Mouse (Mus musculus): ENCODE results near the gene Tlk2. TPM values are rescaled to one million over a fixed set of nuclear protein-coding genes. Genes with fewer than 3 reads are reported as not detected.

Gene Tlk2
- polyA plus RNA-seq, 1 experiment from 2014 or later: 17.5 TPM

- no peaks in the 10 kb centered on the region for H3K27me3 ChIP-seq (ENCODE audit: insufficient read depth, low read length)
- H3K9ac ChIP-seq (ENCODE audit: low read depth, low read length): peak overlapping the region; percentile 100
- TF ChIP-seq CTCF (IDR thresholded peaks at IDR 0.05; ENCODE audit: low read depth): no peak
- DNase-seq (ENCODE audit: low spot score): peak; percentile 47
- H3K4me3 ChIP-seq (replicated peaks; ENCODE audit: low read depth, low read length): peak overlapping the region; percentile 96
- H3K27ac ChIP-seq: peak overlapping the region; percentile 98
- peak overlapping the region; percentile 90 for H3K4me2 ChIP-seq (ENCODE audit: low read length)
- no peaks in the 10 kb centered on the region for H3K9me3 ChIP-seq (replicated peaks; ENCODE audit: low read length)
- peak; percentile 35 for ATAC-seq (replicated peaks; ENCODE audit: low FRiP score, low read depth)
- peaks cover 9% of the 10 kb centered on the region for H3K4me1 ChIP-seq (replicated peaks; ENCODE audit: insufficient read depth, low read length)
- H3K36me3 ChIP-seq (ENCODE audit: insufficient read depth, low read length): peaks cover 9% of the 10 kb centered on the region
- under 1% methylated on average over 34 of the region's 35 CpGs for WGBS
These were observed 2.0 kb downstream of the Tlk2 start for GRCm38 (mm10) chr11:105180471-105181091.

DNA sequence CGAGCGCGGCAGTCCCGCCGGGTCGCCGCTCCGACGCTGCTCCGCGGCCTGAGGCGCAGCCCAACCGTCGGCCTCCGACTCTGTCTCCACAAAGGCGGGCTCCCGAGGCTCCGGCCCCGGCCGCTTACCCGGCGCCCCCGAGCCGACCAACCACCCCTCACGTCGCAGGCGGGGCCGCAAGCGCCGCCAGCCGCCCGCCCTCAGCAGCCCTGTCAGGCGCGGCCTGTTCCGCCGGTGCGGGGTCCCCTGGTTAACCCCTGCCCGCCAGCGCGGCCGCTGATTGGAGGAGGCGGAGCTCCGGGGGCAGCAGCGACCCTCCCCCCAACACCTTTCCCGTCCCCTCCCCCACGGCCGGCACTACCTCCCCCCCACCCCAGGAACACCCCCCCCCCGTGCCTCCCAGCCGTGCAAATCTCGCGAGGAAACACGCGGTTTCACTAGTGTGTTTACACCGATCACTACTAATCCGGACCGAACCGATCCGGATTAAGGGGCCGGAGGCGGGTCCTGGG is 2.6 kb downstream of the Tlk2 start:
- no peaks in the 10 kb centered on the region for H3K27me3 ChIP-seq (ENCODE audit: insufficient read depth, low read length)
- peak overlapping the region; percentile 90 for H3K4me2 ChIP-seq (ENCODE audit: low read length)
- H3K9me3 ChIP-seq (replicated peaks; ENCODE audit: low read length): no peaks in the 10 kb centered on the region
- peaks cover 9% of the 10 kb centered on the region for H3K4me1 ChIP-seq (replicated peaks; ENCODE audit: insufficient read depth, low read length)
- H3K9ac ChIP-seq (ENCODE audit: low read depth, low read length): peak overlapping the region; percentile 100
- ATAC-seq (replicated peaks; ENCODE audit: low FRiP score, low read depth): peak; percentile 97
- peak; percentile 96 for DNase-seq (ENCODE audit: low spot score)
- H3K4me3 ChIP-seq (replicated peaks; ENCODE audit: low read depth, low read length): peak overlapping the region; percentile 96
- H3K27ac ChIP-seq: peak overlapping the region; percentile 98
- peaks cover 9% of the 10 kb centered on the region for H3K36me3 ChIP-seq (ENCODE audit: insufficient read depth, low read length)
- WGBS: 0% methylated on average over 46 of the region's 60 CpGs
- TF ChIP-seq CTCF (IDR thresholded peaks at IDR 0.05; ENCODE audit: low read depth): no peak

DNA sequence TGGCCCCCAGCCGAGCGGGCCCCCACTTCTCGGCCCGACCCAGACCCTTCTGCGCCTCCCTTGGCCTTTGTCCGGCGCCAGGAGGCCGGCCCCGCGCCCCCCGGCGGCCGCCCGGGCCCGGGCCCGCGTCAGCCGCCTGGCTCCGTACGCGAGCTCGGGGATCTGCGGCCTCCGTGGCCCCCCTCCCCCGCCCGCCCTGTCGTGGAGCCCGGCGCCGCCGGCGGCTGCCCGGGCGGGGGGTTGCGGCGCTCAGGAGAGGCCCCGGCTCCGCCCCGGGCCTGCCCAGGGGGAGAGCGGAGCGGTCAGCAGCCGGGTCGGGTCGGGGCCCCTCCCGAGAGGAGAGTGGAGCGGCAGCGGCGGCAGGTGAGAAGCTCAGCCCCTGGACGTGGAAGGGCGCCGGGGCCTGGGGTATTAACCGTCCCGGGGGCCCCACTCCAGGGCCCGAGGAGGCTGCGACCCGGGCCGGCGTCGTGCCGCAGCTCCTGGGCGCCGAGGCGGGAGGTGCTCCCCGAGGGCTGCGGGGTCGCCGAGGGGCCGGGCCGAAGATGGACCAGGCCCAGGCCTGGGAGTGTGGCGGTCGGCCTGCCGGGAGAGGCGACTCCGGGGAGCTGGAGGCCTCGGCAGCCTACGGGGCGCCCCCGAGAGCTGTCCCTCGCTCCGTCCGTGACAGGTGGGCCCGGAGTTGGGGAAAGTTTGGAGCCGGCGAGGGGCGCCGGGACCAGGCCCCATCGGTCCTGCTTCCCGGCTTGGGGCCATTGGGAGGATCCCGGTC is 3.3 kb downstream of the Tlk2 start:
- WGBS: 5% methylated on average over 64 of the region's 89 CpGs
- H3K9me3 ChIP-seq (replicated peaks; ENCODE audit: low read length): no peaks in the 10 kb centered on the region
- H3K36me3 ChIP-seq (ENCODE audit: insufficient read depth, low read length): peaks cover 9% of the 10 kb centered on the region
- H3K27me3 ChIP-seq (ENCODE audit: insufficient read depth, low read length): no peaks in the 10 kb centered on the region
- DNase-seq (ENCODE audit: low spot score) (peak; percentile 37), ATAC-seq (replicated peaks; ENCODE audit: low FRiP score, low read depth) (peak; percentile 3; the same call in 1 of the 2 replicates)
- H3K4me2 ChIP-seq (ENCODE audit: low read length): peak overlapping the region; percentile 90
- H3K27ac ChIP-seq: peak overlapping the region; percentile 98
- peak overlapping the region; percentile 100 for H3K9ac ChIP-seq (ENCODE audit: low read depth, low read length)
- H3K4me3 ChIP-seq (replicated peaks; ENCODE audit: low read depth, low read length): peak overlapping the region; percentile 96
- TF ChIP-seq CTCF (IDR thresholded peaks at IDR 0.05; ENCODE audit: low read depth): no peak
- peaks cover 9% of the 10 kb centered on the region for H3K4me1 ChIP-seq (replicated peaks; ENCODE audit: insufficient read depth, low read length)

- WGBS: 3% methylated on average over 4 of the region's 4 CpGs
- Histone ChIP-seq H3K4me3 (replicated peaks; ENCODE audit: low read depth, low read length) (peak overlapping the region; percentile 96), H3K4me1 (replicated peaks; ENCODE audit: insufficient read depth, low read length) (peaks cover 9% of the 10 kb centered on the region), H3K9ac (ENCODE audit: low read depth, low read length) (peak overlapping the region; percentile 100), H3K4me2 (ENCODE audit: low read length) (peak overlapping the region; percentile 90), H3K27ac (peak overlapping the region; percentile 98), H3K36me3 (ENCODE audit: insufficient read depth, low read length) (peaks cover 9% of the 10 kb centered on the region), H3K9me3 (replicated peaks; ENCODE audit: low read length) (no peaks in the 10 kb centered on the region), H3K27me3 (ENCODE audit: insufficient read depth, low read length) (no peaks in the 10 kb centered on the region)
- ATAC-seq (replicated peaks; ENCODE audit: low FRiP score, low read depth) (no peak), DNase-seq (ENCODE audit: low spot score) (no peak)
- no peak for TF ChIP-seq CTCF (IDR thresholded peaks at IDR 0.05; ENCODE audit: low read depth)
These were observed 3.9 kb downstream of the Tlk2 start for GRCm38 (mm10) chr11:105182461-105182855.

- DNase-seq (ENCODE audit: low spot score): no peak
- H3K4me2 ChIP-seq (ENCODE audit: low read length): no peak overlapping the region
- peaks cover 5% of the 10 kb centered on the region; the same call in 1 of the 2 replicates for H3K4me1 ChIP-seq (replicated peaks; ENCODE audit: insufficient read depth, low read length)
- no peak overlapping the region for H3K9ac ChIP-seq (ENCODE audit: low read depth, low read length)
- peaks cover 9% of the 10 kb centered on the region for H3K36me3 ChIP-seq (ENCODE audit: insufficient read depth, low read length)
- no peak for ATAC-seq (replicated peaks; ENCODE audit: low FRiP score, low read depth)
- peak; percentile 29 for TF ChIP-seq CTCF (IDR thresholded peaks at IDR 0.05; ENCODE audit: low read depth)
- no peaks in the 10 kb centered on the region for H3K9me3 ChIP-seq (replicated peaks; ENCODE audit: low read length)
- no peak overlapping the region for H3K4me3 ChIP-seq (replicated peaks; ENCODE audit: low read depth, low read length)
- H3K27ac ChIP-seq: no peak overlapping the region
- 89% methylated on average over 3 of the region's 3 CpGs for WGBS
- H3K27me3 ChIP-seq (ENCODE audit: insufficient read depth, low read length): no peaks in the 10 kb centered on the region
These were observed 6.1 kb downstream of the Tlk2 start for GRCm38 (mm10) chr11:105184678-105185077.

- no peak overlapping the region for H3K4me2 ChIP-seq (ENCODE audit: low read length)
- no peak overlapping the region for H3K4me3 ChIP-seq (replicated peaks; ENCODE audit: low read depth, low read length)
- DNase-seq (ENCODE audit: low spot score): no peak
- H3K4me1 ChIP-seq (replicated peaks; ENCODE audit: insufficient read depth, low read length): no peaks in the 10 kb centered on the region
- H3K36me3 ChIP-seq (ENCODE audit: insufficient read depth, low read length): 0 out of 2 replicates have a peak, but pooled peaks cover 4% of the 10 kb centered on the region
- H3K9me3 ChIP-seq (replicated peaks; ENCODE audit: low read length): no peaks in the 10 kb centered on the region
- no peak for ATAC-seq (replicated peaks; ENCODE audit: low FRiP score, low read depth)
- no peak for TF ChIP-seq CTCF (IDR thresholded peaks at IDR 0.05; ENCODE audit: low read depth)
- H3K27ac ChIP-seq: no peak overlapping the region
- no peaks in the 10 kb centered on the region for H3K27me3 ChIP-seq (ENCODE audit: insufficient read depth, low read length)
- no peak overlapping the region for H3K9ac ChIP-seq (ENCODE audit: low read depth, low read length)
- 92% methylated on average over 3 of the region's 3 CpGs for WGBS
These were observed 13.6 kb downstream of the Tlk2 start for GRCm38 (mm10) chr11:105192186-105192585.

Measured in kidney, postnatal 0 days (tissue).